Mouse (Mus musculus): Measurements from ENCODE around the gene Elof1. TPM values are rescaled to one million over a fixed set of nuclear protein-coding genes. Genes with fewer than 3 reads are reported as not detected.
A peak's percentile ranks its signal among the peaks of the same experiment; 100 is the strongest.

Gene Elof1
- total RNA-seq, 2 experiments from 2014 or later = 63.4 to 65.3 TPM

DNA sequence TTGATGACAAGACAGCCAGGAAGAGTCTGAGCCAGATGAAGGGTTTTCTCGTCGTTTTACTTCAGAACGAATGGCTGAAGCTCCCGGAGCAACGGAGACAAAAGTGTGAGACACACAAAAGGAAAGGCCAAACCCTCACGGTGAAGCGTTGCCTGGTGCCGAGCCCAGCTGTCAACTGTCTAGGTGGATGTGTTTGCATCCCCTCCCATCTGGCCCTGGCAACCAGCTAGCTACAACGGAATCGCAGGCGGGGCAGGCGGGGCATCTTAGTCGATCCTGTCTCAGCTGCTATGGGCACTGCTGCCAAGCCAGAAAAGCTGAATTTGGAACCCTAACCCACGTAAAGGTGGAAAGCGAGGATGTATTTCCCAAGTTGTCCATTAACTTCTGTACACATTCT is 886 bp downstream of the Elof1 start:
- intact Hi-C loops (cut with DNase I) = loop anchor here (2.0 kb wide), 1 partner anchor 45 kb away; the partner anchor contains the start of genes Gm49318 and Zfp653
- DNase-seq (ENCODE audit: extremely low spot score in 1 of 2, low spot score in 2 of 2) = no peak
- peak overlapping the region; percentile 66 for H3K4me3 ChIP-seq
- TF ChIP-seq CTCF (IDR thresholded peaks at IDR 0.05) = no peak
- no peak overlapping the region for H3K27ac ChIP-seq

- no peak for TF ChIP-seq CTCF (IDR thresholded peaks at IDR 0.05)
- Histone ChIP-seq H3K4me3 (peak overlapping the region; percentile 66), H3K27ac (no peak overlapping the region)
- intact Hi-C loops (cut with DNase I) = loop anchor here (2.0 kb wide), 1 partner anchor 45 kb away; the partner anchor contains the start of genes Gm49318 and Zfp653
- DNase-seq (ENCODE audit: extremely low spot score in 1 of 2, low spot score in 2 of 2) = no peak
These were observed 1.3 kb downstream of the Elof1 start for GRCm38 (mm10) chr9:22115635-22116034.

GRCm38 (mm10) chr9:22108194-22108593 is 8.8 kb downstream of the Elof1 start:
- no peak overlapping the region for H3K27ac ChIP-seq
- no peak for DNase-seq (ENCODE audit: extremely low spot score in 1 of 2, low spot score in 2 of 2)
- intact Hi-C loops (cut with DNase I) = no loop called here
- no peak for TF ChIP-seq CTCF (IDR thresholded peaks at IDR 0.05)
- H3K4me3 ChIP-seq = no peak overlapping the region

DNA sequence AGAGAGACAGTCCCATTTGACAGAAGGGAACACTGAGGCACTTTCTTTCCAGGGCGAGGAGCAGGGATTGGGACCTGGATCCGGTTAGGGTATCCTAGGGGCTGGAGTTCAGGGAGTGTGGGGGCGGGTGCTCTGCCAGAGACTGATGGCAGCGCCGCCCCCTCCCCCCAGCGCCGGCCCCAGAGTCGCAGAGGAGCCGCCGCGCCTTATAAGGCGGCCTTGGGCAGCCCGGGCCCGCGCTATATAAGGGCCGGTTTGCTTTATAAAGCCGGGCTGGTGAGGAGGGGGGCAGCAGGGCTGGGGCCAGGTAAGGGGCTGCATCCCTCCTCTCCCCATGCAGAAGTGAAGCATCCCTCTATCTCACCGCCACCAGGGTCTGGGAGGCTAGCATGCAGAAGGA is 17.1 kb downstream of the Elof1 start:
- DNase-seq (ENCODE audit: extremely low spot score in 1 of 2, low spot score in 2 of 2) = no peak
- intact Hi-C loops (cut with DNase I) = no loop called here
- Histone ChIP-seq H3K4me3 (no peak overlapping the region), H3K27ac (no peak overlapping the region)
- no peak for TF ChIP-seq CTCF (IDR thresholded peaks at IDR 0.05)

- no peak for DNase-seq (ENCODE audit: extremely low spot score in 1 of 2, low spot score in 2 of 2)
- intact Hi-C loops (cut with DNase I) = no loop called here
These were observed 17.8 kb downstream of the Elof1 start, which contains the start of gene Cnn1 for GRCm38 (mm10) chr9:22098993-22099696. Cnn1 (plus strand) TSS chr9:22099216.

DNA sequence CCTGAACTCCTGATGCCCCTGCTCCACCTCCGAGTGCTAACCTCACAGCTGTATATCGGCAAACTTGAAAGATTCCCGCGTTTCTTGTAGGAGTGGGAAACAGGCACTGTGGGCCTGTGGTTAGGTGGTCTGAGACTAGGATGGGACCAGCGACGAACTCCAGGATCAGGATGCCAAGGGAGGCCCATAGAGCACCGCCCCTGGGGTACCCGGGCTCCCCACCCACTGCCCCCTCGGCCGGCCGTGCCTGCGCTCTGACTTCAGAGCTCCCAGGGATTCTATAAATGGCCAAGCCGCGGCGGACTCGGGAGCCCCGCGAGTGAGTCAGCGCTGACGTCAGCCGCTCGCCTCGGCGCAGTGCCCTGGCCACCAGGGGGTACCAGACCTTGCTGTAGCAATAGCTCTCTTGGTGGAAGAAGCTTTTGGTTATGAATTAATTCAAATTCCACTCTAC is 21.1 kb downstream of the Elof1 start:
- intact Hi-C loops (cut with DNase I) = no loop called here
- no peak overlapping the region for H3K27ac ChIP-seq
- peak overlapping the region; percentile 39 for H3K4me3 ChIP-seq
- peak; percentile 68 to 77 for DNase-seq (ENCODE audit: extremely low spot score in 1 of 2, low spot score in 2 of 2)
- TF ChIP-seq CTCF (IDR thresholded peaks at IDR 0.05) = peak; percentile 80

More at GRCm38 (mm10) chr9:22098993-22099696, 17.8 kb downstream of the Elof1 start, which contains the start of gene Cnn1:
- H3K4me3 ChIP-seq = no peak within 1 kb of the TSS
- H3K27ac ChIP-seq = no peak within 1 kb of the TSS
- TF ChIP-seq CTCF (IDR thresholded peaks at IDR 0.05) = no peak

DNA sequence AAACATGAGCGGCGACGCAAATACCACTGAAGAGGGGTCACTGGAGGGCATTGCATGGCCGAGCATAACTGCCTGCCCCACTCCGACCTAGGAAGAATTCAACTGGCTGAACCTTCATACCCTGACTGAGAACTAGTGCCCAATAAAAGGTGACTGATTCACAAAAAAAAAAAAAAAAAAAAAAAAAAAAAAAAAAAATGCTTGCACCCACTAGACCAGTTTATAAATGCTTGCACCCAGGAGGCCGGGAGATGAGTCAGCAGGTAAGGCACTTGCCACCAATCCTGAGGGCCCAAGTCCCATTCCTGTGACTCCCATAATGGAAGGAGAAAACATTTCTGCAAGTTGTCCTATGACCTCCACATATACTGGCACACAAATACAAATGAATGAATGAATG is 24.2 kb downstream of the Elof1 start:
- DNase-seq (ENCODE audit: extremely low spot score in 1 of 2, low spot score in 2 of 2) = no peak
- TF ChIP-seq CTCF (IDR thresholded peaks at IDR 0.05) = no peak
- intact Hi-C loops (cut with DNase I) = no loop called here
- Histone ChIP-seq H3K27ac (no peak overlapping the region), H3K4me3 (no peak overlapping the region)

- intact Hi-C loops (cut with DNase I) = no loop called here
- DNase-seq (ENCODE audit: extremely low spot score in 1 of 2, low spot score in 2 of 2) = no peak
- no peak overlapping the region for H3K27ac ChIP-seq
- no peak for TF ChIP-seq CTCF (IDR thresholded peaks at IDR 0.05)
- no peak overlapping the region for H3K4me3 ChIP-seq
These were observed 27.0 kb downstream of the Elof1 start for GRCm38 (mm10) chr9:22089986-22090385.

DNA sequence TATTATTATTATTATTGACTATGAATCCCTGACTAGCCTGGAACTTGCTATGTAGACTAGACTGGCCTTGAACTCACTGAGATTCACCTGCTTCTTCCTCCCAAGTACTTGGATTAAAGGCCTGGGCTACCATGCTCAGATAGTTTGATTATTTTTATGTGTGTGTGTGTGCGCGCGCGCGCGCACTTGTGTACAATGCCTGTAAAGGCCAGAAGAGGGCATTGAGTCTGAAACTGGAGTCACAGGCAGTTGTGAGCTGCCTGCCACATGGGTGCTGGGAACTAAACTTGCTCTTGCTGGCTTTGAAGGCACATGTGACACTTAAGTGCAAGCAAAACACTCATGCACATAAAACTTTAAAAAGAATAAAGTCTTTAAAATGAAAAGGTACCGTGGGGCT is 27.7 kb downstream of the Elof1 start:
- Histone ChIP-seq H3K4me3 (no peak overlapping the region), H3K27ac (no peak overlapping the region)
- intact Hi-C loops (cut with DNase I) = no loop called here
- TF ChIP-seq CTCF (IDR thresholded peaks at IDR 0.05) = no peak
- no peak for DNase-seq (ENCODE audit: extremely low spot score in 1 of 2, low spot score in 2 of 2)

- H3K4me3 ChIP-seq = no peak overlapping the region
- no peak overlapping the region for H3K27ac ChIP-seq
- intact Hi-C loops (cut with DNase I) = no loop called here
- TF ChIP-seq CTCF (IDR thresholded peaks at IDR 0.05) = peak; percentile 10
- DNase-seq (ENCODE audit: extremely low spot score in 1 of 2, low spot score in 2 of 2) = no peak
These were observed 29.8 kb downstream of the Elof1 start for GRCm38 (mm10) chr9:22087034-22087618.

- no peak for DNase-seq (ENCODE audit: extremely low spot score in 1 of 2, low spot score in 2 of 2)
- Histone ChIP-seq H3K4me3 (peak overlapping the region; percentile 65), H3K27ac (peak overlapping the region; percentile 94)
- no peak for TF ChIP-seq CTCF (IDR thresholded peaks at IDR 0.05)
- intact Hi-C loops (cut with DNase I) = no loop called here
These were observed 31.0 kb downstream of the Elof1 start for GRCm38 (mm10) chr9:22086012-22086411.

DNA sequence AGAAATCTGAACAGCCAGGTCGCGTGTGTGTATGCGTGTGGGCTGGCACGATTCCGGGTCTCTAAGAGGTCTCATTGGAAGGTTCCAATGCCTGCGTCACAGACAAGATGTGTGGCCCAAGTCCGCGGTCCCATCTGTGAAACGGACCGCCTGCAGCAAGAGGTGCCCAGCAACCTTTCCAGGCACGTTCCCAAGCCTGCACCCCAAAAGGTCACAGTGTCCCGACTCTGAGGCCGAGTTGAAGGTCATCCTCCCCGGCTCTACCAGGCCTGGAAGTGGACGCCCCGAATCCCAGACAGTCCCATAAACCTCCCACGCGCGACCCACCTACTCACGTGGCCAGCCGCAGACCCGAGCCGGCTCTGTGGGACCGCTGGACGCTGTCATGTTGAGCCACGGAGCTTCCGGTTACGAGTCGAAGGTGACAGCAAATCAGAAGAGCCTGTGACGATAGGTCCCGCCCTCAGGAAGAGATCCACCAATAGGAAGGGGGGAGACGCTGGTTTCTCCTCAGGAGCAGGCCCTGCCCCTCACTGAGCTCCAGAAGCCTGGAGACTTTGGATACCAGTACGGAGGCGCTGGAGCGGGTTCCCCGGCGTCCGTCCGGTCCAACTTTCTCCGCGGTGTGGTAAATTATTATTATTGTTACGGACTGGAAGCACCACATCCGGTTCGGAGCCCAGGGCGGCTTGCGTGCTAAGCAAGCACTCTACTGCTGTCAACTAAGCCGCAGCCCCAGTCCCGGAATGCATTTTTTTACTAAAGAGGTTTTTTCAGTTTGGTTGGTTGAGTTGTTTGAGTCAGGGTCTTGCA is 31.7 kb downstream of the Elof1 start, which contains the start of gene Ecsit:
Ecsit (minus strand) TSS at position 417 of the 813 bp plus-strand sequence.
- TF ChIP-seq CTCF (IDR thresholded peaks at IDR 0.05) = no peak
- DNase-seq (ENCODE audit: extremely low spot score in 1 of 2, low spot score in 2 of 2) = peak; percentile 92 to 96
- Histone ChIP-seq H3K4me3 (peak within 1 kb of the TSS; percentile 65), H3K27ac (peak within 1 kb of the TSS; percentile 94)
- intact Hi-C loops (cut with DNase I) = loop anchor here (1.0 kb wide), 1 partner anchor 32 kb away; the partner anchor contains the start of gene Elof1

Measured in left cerebral cortex, adult 2 months (tissue).